Mouse (Mus musculus) heart, embryonic 15.5 days (tissue): ENCODE measurements around the gene Eng. TPM values are rescaled to one million over a fixed set of nuclear protein-coding genes. Genes with fewer than 3 reads are reported as not detected.

Experiments used
- ATAC-seq: fragments of 200-750 bp; cut with Nextera tagmentation; replicated peaks from 2 replicates; pipeline ENCODE4 v1.8.0; 2017; ENCODE audit warnings: low read depth, moderate TSS enrichment; ENCODE audit not compliant: insufficient number of reproducible peaks, insufficient read depth, low FRiP score
- H3K27ac ChIP-seq: fragments of 300-500 bp; sonication (generic); 2 replicates; pipeline ENCODE4 v1.5.1; 2015; ENCODE audit warnings: mild to moderate bottlenecking, inconsistent platforms
- H3K27me3 ChIP-seq: fragments of 300-500 bp; sonication (generic); 2 replicates; pipeline ENCODE4 v1.6.1; 2015; ENCODE audit warnings: inconsistent platforms
- H3K36me3 ChIP-seq: fragments of 300-500 bp; sonication (generic); 2 replicates; pipeline ENCODE4 v1.6.1; 2015; ENCODE audit warnings: mild to moderate bottlenecking, inconsistent platforms
- H3K4me1 ChIP-seq: fragments of 300-500 bp; sonication (generic); replicated peaks from 2 replicates; pipeline ENCODE4 v1.6.1; 2015; ENCODE audit warnings: inconsistent platforms
- H3K4me2 ChIP-seq: fragments of 300-500 bp; sonication (generic); 2 replicates; pipeline ENCODE4 v1.6.1; 2015; ENCODE audit warnings: inconsistent platforms, mild to moderate bottlenecking, moderate library complexity
- H3K4me3 ChIP-seq: fragments of 300-500 bp; sonication (generic); 2 replicates; pipeline ENCODE4 v1.5.1; 2015; ENCODE audit warnings: mild to moderate bottlenecking, inconsistent platforms
- H3K9ac ChIP-seq: fragments of 300-500 bp; sonication (generic); 2 replicates; pipeline ENCODE4 v1.6.1; 2015; ENCODE audit warnings: mild to moderate bottlenecking, inconsistent platforms
- H3K9me3 ChIP-seq: fragments of 300-500 bp; sonication (generic); replicated peaks from 2 replicates; pipeline ENCODE4 v1.6.1; 2016; ENCODE audit warnings: inconsistent platforms
- WGBS: fragments of 180-500 bp; shearing (Covaris S2); methylation state at CpG from one replicate; pipeline ENCODE4 v1.1.7; 2015; ENCODE audit warnings: mixed read lengths; 5-methylcytosine and 5-hydroxymethylcytosine counted together
- polyA plus RNA-seq: library from polyadenylated mRNA; unstranded; fragments of >200 nt; fragmentation: Nextera tagmentation; extraction: Ambion mirVana; gene quantifications from 2 replicates; pipeline ENCODE4 v1.2.1, GENCODE M21; 2015

The Eng gene
- 144 and 163 TPM in 2 replicates for polyA plus RNA-seq

- Histone ChIP-seq H3K9ac (peak within 1 kb of the TSS; percentile 51), H3K27me3 (no peaks in the 10 kb centered on the region), H3K27ac (peak within 1 kb of the TSS; percentile 84), H3K4me3 (peak within 1 kb of the TSS; percentile 47), H3K36me3 (no peaks in the 10 kb centered on the region), H3K4me2 (peak within 1 kb of the TSS; percentile 52), H3K4me1 (peaks cover 55% of the 10 kb centered on the region), H3K9me3 (no peaks in the 10 kb centered on the region)
- peak; percentile 77 for ATAC-seq
- WGBS = 42% methylated on average over 31 of the region's 31 CpGs
These were observed at the start of gene Eng for GRCm38 (mm10) chr2:32646379-32647056. Gene Eng, plus strand, starts transcription at chr2:32646595.

GRCm38 (mm10) chr2:32596725-32597124, 49.7 kb upstream of the Eng start:
- Histone ChIP-seq H3K36me3 (peaks cover 30% of the 10 kb centered on the region; the same call in 1 of the 2 replicates), H3K4me3 (no peak overlapping the region), H3K9ac (no peak overlapping the region), H3K27me3 (no peaks in the 10 kb centered on the region), H3K4me1 (peaks cover 6% of the 10 kb centered on the region), H3K4me2 (no peak overlapping the region), H3K27ac (no peak overlapping the region), H3K9me3 (no peaks in the 10 kb centered on the region)
- 89% methylated on average over 13 of the region's 13 CpGs for WGBS
- ATAC-seq = no peak

- WGBS = 86% methylated on average over 5 of the region's 5 CpGs
- ATAC-seq = no peak
- Histone ChIP-seq H3K4me3 (no peak overlapping the region), H3K36me3 (peaks cover 30% of the 10 kb centered on the region; the same call in 1 of the 2 replicates), H3K4me1 (peaks cover 10% of the 10 kb centered on the region), H3K9ac (no peak overlapping the region), H3K4me2 (no peak overlapping the region), H3K27me3 (no peaks in the 10 kb centered on the region), H3K9me3 (no peaks in the 10 kb centered on the region), H3K27ac (no peak overlapping the region)
These were observed 49.1 kb upstream of the Eng start for GRCm38 (mm10) chr2:32597248-32597647.

GRCm38 (mm10) chr2:32597699-32598098, 48.7 kb upstream of the Eng start:
- Histone ChIP-seq H3K9ac (no peak overlapping the region), H3K4me3 (no peak overlapping the region), H3K4me1 (peaks cover 14% of the 10 kb centered on the region), H3K4me2 (no peak overlapping the region), H3K36me3 (peaks cover 30% of the 10 kb centered on the region; the same call in 1 of the 2 replicates), H3K9me3 (no peaks in the 10 kb centered on the region), H3K27me3 (no peaks in the 10 kb centered on the region), H3K27ac (no peak overlapping the region)
- no peak for ATAC-seq
- WGBS = 86% methylated on average over 5 of the region's 5 CpGs

GRCm38 (mm10) chr2:32598506-32598905, 47.9 kb upstream of the Eng start:
- peaks cover 30% of the 10 kb centered on the region; the same call in 1 of the 2 replicates for H3K36me3 ChIP-seq
- ATAC-seq = no peak
- H3K4me1 ChIP-seq = peaks cover 15% of the 10 kb centered on the region
- WGBS = 73% methylated on average over 8 of the region's 8 CpGs
- no peak overlapping the region for H3K9ac ChIP-seq
- H3K4me2 ChIP-seq = no peak overlapping the region
- H3K4me3 ChIP-seq = no peak overlapping the region
- H3K27me3 ChIP-seq = no peaks in the 10 kb centered on the region
- no peak overlapping the region for H3K27ac ChIP-seq
- H3K9me3 ChIP-seq = no peaks in the 10 kb centered on the region

GRCm38 (mm10) chr2:32599409-32599808, 47.0 kb upstream of the Eng start, which contains the start of gene St6galnac6:
Gene St6galnac6, plus strand, starts transcription at chr2:32599709.
- Histone ChIP-seq H3K4me2 (no peak within 1 kb of the TSS), H3K27ac (no peak within 1 kb of the TSS), H3K9ac (no peak within 1 kb of the TSS), H3K36me3 (peaks cover 25% of the 10 kb centered on the region; the same call in 1 of the 2 replicates), H3K9me3 (no peaks in the 10 kb centered on the region), H3K27me3 (no peaks in the 10 kb centered on the region), H3K4me3 (no peak within 1 kb of the TSS), H3K4me1 (peaks cover 15% of the 10 kb centered on the region)
- 88% methylated on average over 3 of the region's 3 CpGs for WGBS
- ATAC-seq = no peak

- Histone ChIP-seq H3K4me2 (no peak overlapping the region), H3K4me3 (no peak overlapping the region), H3K36me3 (peaks cover 15% of the 10 kb centered on the region; the same call in 1 of the 2 replicates), H3K27me3 (no peaks in the 10 kb centered on the region), H3K9ac (no peak overlapping the region), H3K27ac (no peak overlapping the region), H3K9me3 (no peaks in the 10 kb centered on the region), H3K4me1 (peaks cover 15% of the 10 kb centered on the region)
- ATAC-seq = peak; percentile 48; the same call in 1 of the 2 replicates
- WGBS = 39% methylated on average over 8 of the region's 8 CpGs
These were observed 44.9 kb upstream of the Eng start for GRCm38 (mm10) chr2:32601417-32602065.

- H3K4me2 ChIP-seq = peak overlapping the region; percentile 67
- H3K9ac ChIP-seq = 0 out of 2 replicates have a peak overlapping the region, but pooled peaks have one; percentile 15
- peak overlapping the region; percentile 43 for H3K4me3 ChIP-seq
- peaks cover 4% of the 10 kb centered on the region; the same call in 1 of the 2 replicates for H3K36me3 ChIP-seq
- H3K9me3 ChIP-seq = no peaks in the 10 kb centered on the region
- no peaks in the 10 kb centered on the region for H3K27me3 ChIP-seq
- H3K27ac ChIP-seq = peak overlapping the region; percentile 60
- ATAC-seq = no peak; the same call in 1 of the 2 replicates
- peaks cover 21% of the 10 kb centered on the region for H3K4me1 ChIP-seq
- WGBS = under 1% methylated on average over 11 of the region's 11 CpGs
These were observed 43.8 kb upstream of the Eng start for GRCm38 (mm10) chr2:32602600-32603054.

- WGBS = 35% methylated on average over 10 of the region's 10 CpGs
- peaks cover 39% of the 10 kb centered on the region for H3K4me1 ChIP-seq
- H3K4me3 ChIP-seq = no peak overlapping the region
- no peak for ATAC-seq
- H3K9ac ChIP-seq = no peak overlapping the region
- no peak overlapping the region for H3K27ac ChIP-seq
- no peaks in the 10 kb centered on the region for H3K36me3 ChIP-seq
- no peak overlapping the region for H3K4me2 ChIP-seq
- no peaks in the 10 kb centered on the region for H3K9me3 ChIP-seq
- no peaks in the 10 kb centered on the region for H3K27me3 ChIP-seq
These were observed 41.8 kb upstream of the Eng start for GRCm38 (mm10) chr2:32604631-32605030.

GRCm38 (mm10) chr2:32606161-32607142, 39.9 kb upstream of the Eng start:
- no peaks in the 10 kb centered on the region for H3K9me3 ChIP-seq
- peak overlapping the region; percentile 95 for H3K4me2 ChIP-seq
- peak overlapping the region; percentile 83 for H3K9ac ChIP-seq
- peak overlapping the region; percentile 94 for H3K27ac ChIP-seq
- no peaks in the 10 kb centered on the region for H3K36me3 ChIP-seq
- H3K4me3 ChIP-seq = peak overlapping the region; percentile 79
- 11% methylated on average over 53 of the region's 55 CpGs for WGBS
- peaks cover 53% of the 10 kb centered on the region for H3K4me1 ChIP-seq
- peak; percentile 77 for ATAC-seq
- no peaks in the 10 kb centered on the region for H3K27me3 ChIP-seq
